Mouse (Mus musculus) layer of hippocampus, adult 9-10 months (tissue): ENCODE data around the gene Hnrnpll.
"Not testable (repeated sequence)": the region's sequence is repeated elsewhere in the genome, so short reads cannot be mapped to it uniquely, and the experiment has no call there.

Source experiments
- DNase-seq: peaks from one replicate; pipeline ENCODE4 v3.0.0; 2022; ENCODE audit warnings: low spot score

The Hnrnpll gene

DNA sequence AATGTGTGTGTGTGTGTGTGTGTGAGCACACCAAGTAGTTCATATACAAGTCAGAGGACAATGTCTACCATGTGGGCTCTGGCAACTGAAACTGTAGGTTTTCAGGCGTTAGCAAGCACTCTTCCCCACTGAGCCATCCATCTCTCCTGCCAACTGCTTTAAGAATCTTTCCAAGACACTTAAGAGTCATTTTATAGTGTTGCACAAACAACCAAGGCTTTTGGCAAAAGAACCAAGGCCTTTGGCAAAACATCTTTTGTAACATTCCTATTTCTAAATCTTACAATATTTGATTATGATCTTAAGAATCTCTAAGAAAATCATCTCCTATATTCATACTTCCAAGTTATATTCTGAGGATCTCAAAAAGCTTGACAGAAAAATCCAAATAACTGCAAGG is 2.4 kb downstream of the Hnrnpll start:
- no peak for DNase-seq

DNA sequence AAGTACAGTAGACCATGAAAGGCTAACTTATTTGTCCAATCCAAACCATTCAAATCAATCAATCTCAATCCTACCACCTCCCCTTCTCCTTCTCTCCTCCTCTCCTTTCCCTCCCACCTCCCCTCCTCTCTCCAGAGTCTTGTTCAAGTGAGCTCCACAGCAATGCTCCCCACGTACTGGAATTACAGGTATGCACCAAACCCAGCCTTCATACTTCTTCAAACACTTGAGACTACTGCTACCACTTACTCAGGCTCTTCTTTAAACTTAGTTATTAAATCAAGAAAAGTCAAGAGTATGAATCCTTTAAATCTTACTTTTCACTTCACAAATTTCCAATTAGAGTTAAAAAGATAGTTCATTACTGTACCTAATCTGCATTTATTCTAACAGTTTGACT is 3.6 kb downstream of the Hnrnpll start:
- no peak for DNase-seq

DNA sequence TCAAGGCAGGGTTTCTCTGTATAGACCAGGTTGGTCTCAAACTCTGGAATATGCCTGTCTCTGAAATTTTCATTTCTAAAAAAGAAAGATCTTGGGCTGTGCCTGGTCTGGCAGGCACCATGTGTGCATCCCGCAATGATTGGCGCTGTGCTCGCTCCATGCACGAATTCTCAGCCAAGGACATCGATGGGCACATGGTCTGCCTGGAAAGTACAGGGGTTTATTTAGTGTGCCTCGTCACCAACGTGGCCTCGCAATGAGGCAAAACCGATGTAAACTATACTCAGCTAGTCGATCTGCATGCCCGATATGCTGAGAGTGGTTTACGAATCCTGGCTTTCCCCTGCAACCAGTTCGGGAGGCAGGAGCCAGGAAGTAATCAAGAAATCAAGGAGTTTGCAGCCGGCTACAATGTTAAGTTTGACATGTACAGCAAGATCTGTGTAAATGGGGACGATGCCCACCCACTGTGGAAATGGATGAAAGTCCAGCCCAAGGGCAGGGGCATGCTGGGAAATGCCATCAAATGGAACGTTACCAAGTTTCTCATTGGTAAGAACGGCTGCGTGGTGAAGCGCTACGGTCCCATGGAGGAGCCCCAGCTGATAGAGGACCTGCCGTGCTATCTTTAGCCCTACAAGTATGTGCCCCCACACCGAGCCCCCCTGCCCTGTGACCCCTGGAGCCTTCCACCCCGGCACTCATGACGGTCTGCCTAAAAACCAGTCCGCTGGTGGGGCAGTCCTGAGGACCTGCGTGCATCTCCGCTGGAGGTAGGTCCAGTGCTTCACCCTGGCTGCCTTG is 8.0 kb downstream of the Hnrnpll start:
- DNase-seq, result no peak

DNA sequence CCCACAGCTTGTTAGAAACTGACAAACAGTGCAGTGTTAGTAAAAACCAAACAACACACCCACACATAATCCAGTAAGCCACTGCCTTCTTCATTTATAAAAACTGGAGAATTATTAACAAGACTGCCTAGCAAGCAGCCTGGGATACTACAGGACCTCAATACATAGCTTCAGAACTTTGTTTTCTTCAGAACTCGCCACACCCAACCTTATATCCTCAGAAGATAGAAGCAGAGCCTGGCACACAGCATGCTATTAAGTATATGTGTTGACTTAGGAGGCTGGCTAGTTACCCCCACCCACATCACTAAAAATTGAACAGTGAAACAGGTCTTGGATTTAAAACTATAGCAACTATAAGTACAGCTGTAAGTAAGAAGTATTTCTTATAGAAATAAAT is 10.5 kb downstream of the Hnrnpll start:
- no peak for DNase-seq

DNA sequence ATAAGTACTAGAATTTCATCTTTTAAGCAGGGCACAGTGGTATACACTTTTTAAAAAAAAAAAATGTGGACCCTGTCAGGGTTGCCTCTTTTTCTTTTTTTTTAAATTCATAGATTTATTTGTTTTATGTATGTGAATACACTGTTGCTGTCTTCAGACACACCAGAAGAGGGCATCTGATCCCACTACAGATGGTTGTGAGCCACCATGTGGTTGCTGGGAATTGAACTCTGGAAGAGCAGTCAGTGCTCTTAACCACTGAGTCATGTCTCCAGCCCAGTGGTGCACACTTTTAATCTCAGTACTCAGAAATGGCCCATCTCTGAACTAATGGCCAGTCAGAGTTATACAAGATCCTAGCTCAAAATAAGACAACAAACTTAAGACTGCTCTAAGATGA is 12.8 kb downstream of the Hnrnpll start:
- not testable (repeated sequence) for DNase-seq

DNA sequence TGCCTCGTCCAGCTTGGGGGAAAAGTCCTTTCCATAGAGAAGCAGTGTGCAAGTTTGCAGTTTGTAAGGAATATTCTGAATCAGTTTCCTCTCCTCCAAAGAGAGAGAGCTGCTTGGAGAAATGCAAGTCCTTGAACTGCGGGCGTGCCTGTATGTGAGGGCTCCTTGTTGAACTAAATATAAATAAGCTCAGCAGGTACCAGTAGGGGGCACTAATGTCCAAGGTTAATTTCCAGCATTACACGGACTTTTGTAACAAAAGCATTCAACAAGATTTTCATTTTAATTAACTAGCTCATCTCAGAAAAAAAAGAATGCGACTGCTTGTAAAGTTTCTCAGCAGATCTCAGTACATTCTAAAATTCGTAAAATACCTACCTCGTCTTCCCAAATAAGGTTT is 13.9 kb downstream of the Hnrnpll start:
- peak; percentile 78 for DNase-seq

DNA sequence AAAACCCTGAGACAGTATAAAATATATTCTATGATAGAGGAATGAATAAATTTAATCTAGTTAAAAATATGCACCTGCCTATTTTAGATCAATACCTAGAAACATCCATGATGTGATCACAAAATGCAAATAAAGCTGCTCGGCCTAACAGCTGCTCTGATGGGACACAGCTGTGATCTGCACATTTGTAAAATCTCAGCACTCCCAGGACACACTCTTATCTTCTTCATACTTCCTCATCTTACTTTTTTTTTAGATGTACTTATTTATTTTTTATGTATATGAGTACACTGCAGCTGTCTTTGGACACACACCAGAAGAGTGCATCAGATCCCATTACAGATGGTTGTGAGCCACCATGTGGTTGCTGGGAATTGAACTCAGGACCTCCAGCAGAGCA is 20.4 kb downstream of the Hnrnpll start:
- DNase-seq, result no peak

DNA sequence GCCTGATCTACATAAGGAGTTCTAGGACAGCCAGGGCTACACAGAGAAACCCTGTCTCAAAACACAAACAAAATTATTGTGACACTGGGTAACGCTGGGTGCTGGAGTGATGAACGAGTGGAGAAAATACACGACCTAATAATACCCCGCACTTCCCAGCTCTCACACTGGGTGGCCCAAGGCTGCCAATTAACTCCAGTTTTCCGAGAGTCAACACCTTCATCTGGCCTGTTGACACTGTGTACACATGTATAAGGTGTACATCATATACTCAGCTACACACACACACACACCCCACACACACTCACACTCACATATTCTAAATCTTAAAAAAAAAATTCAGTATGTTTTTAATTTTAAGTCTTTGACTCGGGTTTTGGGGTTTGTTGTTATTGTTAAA is 33.5 kb downstream of the Hnrnpll start:
- DNase-seq, result no peak

DNA sequence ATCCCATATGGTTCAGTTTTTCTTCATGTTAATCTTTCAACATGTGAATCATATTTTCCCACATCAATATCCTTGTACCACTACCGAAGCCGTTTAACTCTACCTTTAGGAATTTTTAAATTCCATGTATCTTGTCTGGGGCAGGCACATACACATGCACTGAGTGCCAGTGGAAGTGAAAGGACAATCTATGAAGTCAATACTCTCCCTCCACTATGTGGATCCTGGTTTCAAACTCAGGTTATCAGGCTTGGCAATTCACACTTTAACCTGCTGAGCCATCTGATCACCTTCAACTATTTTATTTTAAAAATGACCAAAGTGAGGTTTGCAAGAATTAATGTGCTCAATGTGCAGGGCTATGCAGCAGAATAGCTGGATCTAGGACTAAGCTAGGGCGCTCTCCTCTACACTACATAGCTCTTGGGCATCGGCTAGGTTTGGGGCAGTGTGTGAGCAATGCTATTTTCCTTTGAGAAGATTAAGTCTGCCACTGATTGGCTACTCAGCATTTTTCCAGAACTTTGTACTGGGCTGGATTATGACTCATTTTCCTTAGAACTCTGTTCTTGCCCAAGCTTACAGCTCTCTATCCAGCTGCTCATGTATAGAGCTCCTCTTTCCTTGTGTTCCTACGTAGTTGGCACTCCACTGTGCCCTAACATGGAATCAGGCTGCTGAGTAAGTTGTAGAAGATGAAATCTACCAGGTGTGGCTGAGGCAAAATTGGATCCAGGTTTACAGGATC is 35.8 kb downstream of the Hnrnpll start:
- no peak for DNase-seq

DNA sequence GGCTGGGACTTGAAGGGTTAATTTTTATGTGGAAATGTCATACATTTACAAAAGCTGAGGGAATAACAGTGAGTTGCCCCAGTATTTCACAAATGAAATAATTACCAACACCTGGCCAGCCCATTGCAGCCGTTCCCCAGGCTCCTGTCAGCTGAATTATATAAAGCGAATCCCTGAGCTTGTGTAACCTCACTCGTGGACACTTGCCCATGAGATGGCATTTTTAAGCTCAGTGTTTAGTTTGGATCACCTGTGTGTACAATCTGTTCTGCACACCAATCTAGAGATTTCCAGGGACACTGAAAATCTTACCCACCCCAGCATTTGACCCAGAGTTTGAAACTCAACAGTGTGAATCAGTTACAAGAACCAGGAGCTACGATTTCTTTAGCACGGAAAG is 40.0 kb downstream of the Hnrnpll start:
- DNase-seq, result no peak

DNA sequence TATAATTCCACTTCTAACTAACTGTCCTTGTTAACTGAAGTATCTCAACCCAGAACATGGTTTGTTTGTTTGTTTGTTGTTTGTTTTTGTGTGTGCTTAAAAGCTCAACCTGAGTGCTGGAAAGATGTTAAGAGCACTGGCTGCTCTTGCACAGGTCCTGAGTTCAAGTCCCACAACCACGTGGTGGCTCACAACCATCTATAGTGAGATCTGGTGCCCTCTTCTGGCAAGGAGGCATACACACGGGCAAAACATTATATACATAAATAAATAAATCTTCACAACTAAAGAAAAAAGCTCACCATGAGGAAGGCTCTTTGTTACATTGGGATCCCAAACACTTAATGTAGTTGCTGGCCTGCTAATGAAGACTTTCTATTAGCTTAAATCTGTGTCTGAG is 41.6 kb downstream of the Hnrnpll start:
- DNase-seq, result no peak

DNA sequence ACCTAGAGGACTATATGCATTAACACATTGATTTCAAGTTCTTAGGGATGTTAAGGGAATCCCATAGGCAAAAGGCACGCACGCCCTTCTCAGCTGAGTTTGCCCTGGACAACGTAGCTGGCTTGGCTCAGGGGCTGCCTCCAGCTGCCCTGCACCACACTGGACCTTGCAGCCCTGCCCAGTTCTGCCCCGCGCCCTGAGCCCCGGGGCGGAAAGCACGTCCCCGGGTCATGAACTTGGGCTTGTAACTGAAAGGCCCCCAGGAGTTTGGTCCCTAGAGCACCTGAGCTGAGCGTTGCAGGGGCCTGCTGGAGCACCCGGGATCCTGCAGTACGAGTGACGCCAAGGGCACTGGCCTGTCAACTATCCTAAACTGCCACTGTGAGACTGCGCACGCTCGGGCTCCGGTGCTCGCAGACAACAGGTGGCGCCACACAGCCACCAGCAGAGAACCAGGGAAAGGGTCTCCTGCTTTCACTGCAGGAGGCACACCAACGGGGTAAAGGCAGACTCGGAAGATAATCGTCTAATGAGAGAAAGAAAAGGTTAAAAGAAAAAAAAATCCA is 43.1 kb downstream of the Hnrnpll start:
- DNase-seq, result no peak

DNA sequence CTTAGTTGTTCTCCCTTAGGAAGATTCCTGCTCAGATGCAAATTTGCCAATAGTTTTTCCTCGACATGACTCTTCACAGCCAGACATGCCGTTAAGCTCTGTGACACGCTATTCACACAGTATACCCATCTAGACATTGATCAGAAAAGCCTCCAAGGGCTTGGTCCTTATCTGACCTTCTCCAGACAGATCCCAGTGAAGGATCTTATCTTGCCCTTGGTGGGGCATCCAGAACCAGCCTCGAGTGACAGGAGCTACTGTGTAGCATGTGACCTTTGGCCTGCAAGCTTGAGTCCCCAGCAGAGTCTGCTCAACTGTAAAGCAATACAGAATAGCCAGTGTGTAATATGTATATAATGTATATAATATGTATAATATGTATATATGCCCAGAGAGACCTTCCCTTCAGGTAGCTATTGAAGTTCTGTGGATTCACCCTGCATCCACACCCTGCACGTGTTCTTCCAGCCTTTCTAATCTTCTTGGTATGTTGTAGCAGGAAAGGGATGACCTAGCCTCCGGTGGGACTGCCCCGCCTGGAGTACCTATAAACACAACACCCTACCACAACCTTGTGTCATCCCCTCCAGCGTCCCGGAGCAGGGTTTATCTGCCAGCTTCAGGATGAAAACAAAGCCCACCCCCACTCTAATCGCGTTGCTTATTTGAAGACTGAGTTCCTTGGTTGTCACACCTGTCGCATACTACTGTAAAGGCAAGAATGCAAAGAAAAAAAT is 43.7 kb downstream of the Hnrnpll start:
- DNase-seq, result no peak

DNA sequence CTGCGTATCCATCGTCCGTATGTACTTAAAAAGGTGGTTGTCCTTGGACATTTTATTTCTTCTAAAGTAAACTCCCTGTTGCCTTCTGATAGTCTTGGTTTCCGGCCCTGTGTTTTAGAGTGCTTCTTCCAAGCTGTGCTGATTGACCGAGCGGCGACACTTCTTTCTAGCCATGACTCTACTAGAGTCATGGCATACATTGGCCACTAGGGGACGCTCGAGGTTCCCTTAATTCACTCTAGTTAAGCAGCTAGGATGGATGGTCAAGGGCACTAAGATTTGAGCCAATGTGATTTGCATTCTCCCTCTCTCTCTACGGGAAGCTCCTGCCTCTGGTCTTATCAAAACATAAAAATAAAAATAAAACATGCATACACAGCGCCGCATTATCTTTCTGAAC is 44.7 kb downstream of the Hnrnpll start:
- peak; percentile 54 for DNase-seq

DNA sequence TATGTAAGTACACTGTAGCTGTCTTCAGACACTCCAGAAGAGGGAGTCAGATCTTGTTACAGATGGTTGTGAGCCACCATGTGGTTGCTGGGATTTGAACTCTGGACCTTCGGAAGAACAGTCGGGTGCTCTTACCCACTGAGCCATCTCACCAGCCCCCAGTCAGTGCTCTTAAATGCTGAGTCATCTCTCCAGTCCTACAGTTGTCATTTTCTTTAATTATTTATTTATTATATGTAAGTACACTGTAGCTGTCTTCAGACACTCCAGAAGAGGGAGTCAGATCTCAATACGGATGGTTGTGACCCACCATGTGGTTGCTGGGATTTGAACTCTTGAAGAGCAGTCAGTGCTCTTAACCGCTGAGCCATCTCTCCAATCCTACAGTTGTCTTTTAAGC is 45.7 kb downstream of the Hnrnpll start:
- DNase-seq, result not testable (repeated sequence)

DNA sequence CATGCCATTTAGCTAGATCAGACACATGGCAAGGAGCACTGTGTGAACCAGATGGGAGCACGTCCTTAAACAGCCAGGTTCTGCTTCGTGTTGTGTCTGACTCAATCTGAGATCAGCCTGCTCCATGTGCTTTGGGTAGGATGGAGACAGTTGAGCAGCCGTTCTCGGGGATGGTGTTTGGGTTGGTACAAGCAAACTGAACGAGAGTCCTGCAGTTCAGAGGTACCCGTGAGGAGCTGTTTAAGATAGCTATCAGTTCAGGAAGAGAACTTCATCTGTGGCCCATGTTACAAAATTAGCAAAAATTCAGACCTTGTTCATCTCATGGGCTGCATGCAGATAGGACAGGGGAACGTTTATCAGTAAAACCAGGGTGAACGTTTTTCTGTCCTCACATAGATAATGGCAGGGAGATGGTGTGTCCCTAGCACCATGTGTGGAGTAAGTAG is 47.7 kb downstream of the Hnrnpll start:
- DNase-seq, result peak; percentile 6

DNA sequence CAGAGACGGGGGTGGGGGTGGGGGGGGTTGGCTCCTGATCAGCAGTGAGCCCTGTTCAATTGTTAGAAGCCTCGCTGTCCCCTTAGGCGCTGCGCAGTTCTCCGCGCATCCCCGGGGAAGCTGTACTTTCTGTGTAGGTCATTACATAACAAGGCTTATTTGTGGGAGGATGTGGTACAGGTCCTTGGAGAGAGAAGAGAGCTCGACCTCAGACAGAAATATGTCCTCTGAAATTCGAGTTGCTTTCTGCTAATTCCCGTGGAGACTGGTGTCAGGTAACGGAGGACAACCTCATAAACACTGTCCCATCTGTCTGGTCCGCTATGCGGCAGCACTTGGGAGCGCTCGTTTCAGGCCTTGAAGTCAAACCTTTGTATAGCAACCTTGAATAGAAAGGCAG is 52.2 kb downstream of the Hnrnpll start:
- no peak for DNase-seq

DNA sequence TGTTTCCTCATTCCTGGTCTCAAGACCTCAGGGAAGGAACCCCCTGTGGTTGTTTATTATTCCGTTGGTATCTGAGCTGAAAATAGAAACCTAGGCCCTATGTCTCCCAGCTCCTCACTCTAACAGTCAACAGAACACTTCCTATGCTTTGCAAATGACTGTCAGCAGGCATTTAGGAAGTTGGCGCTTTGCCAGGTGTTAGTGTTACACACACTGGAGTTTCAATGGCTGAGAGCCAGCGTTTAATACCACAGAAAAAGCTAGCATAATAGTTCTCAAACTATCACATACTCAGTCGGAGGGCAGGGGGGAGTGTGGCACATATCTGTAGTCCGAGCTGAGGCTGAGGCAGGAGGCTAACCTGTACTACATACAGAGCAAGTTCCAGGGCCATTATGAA is 53.3 kb downstream of the Hnrnpll start:
- no peak for DNase-seq

DNA sequence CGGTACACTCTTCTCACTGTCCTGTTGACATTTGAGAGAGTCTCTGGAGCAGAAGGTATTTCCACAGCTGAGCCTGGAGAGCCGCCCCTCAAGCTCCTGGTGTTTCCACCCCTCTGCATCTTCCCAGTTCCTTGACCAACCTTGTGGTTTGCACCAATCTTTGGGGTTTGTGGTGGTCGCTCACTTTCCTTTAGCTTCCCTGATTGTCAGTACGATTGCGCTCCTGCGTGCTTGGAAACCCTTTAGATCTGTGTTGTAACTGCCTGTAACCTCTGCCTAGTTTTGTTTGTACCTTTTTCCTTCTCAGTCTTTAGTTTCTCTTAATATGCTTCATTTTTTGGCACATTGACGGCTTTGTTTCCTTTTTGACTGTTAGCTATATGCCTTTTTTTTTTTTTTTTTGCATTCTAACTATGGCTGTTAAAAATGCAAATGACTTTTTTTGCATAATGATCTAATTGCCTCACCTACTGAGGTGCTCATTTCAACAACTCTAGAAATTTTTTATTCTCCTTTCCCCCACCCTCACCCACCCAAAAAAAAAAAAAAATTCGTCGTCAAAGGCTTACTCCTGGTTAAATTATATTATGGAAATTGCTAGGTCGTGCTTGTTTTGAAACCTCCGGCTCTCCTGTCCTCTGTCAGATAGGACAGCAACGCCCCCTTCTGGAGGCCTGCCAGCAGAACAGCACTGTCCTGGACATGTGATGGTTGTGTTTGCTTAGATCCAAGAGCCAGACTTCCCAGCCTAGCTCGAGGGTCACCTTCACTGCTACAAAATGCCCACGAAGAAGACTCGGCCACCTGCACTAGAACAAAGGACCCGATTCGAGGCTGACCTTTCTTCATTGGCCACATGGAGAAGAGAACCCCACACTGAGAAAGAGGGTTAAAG is 57.5 kb downstream of the Hnrnpll start:
- DNase-seq, result no peak

DNA sequence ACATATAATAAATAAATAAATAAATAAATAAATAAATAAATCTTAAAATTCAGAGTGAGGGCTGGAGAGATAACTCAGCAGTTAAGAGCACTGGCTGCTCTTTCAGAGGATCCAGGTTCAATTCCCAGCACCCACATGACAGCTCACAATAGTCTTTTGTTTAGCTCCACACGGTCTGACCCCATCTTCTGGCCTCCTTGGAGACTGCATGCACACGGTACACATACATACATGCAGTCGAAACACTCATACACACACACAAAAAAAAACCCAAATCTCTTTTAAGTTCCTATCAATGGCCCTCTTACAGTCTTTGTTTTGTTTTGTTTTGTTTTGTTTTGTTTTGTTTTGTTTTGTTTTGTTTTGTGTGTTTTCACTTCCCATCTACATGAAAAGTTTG is 58.3 kb downstream of the Hnrnpll start:
- DNase-seq, result not testable (repeated sequence)

DNA sequence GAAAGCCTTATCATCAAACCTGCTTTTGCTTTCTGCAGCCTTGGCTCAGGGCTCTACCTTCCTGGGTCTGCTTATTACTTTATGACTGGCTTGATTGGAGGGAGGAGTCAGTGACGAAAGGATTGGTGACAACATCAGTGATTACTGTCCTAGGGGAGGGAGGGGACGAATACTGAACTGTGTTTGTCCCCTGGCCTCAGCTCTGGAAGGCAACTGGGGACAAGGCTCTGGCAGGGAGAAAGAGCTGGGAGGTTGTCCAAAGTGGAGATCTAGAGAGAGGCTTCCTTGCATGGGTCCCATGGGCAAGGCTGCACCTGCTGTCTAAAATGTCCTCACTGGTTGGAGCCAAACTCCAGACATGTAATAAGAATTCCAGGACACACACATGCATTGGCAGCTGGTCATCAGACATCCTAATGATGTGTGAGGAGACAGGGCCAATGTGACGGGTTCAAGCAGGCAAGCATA is 59.7 kb downstream of the Hnrnpll start:
- no peak for DNase-seq
